Mouse (Mus musculus): ENCODE data around the gene Dclk1. TPM values are rescaled to one million over a fixed set of nuclear protein-coding genes. Genes with fewer than 3 reads are reported as not detected.

Gene Dclk1
- polyA plus RNA-seq, 1 experiment from 2014 or later, result 24.5 TPM

DNA sequence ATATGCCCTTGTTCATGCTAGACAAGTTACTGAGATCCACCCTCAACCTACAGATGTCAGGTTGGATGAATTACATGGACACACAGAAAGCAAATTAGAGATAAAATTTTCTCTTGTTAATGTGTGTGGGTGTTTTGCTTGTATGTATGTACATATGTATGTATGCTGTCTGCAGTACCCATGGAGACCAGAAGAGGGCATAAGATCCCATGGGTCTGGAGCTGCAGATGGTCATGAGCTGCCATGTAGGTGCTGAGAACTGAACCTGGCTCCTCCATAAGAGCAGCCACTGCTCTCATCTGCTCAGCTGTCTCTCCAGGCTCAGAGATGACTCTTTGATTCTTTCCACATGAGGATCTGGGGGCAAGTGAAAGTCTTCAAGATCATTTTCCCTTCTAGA is 89.5 kb downstream of the Dclk1 start:
- Histone ChIP-seq H3K27ac (ENCODE audit: low read depth, low read length) (no peak overlapping the region), H3K27me3 (ENCODE audit: control insufficient read depth, insufficient read depth, low read length) (no peaks in the 10 kb centered on the region), H3K4me3 (ENCODE audit: low read length) (no peak overlapping the region), H3K4me2 (replicated peaks; ENCODE audit: low read depth, low read length) (no peak overlapping the region), H3K9me3 (ENCODE audit: control insufficient read depth, low read length) (0 out of 2 replicates have a peak, but pooled peaks cover 4% of the 10 kb centered on the region), H3K9ac (ENCODE audit: low read depth, low read length) (no peak overlapping the region), H3K36me3 (ENCODE audit: control insufficient read depth, insufficient read depth, low read length) (no peaks in the 10 kb centered on the region), H3K4me1 (ENCODE audit: control insufficient read depth, insufficient read depth, low read length) (no peaks in the 10 kb centered on the region)
- ATAC-seq (ENCODE audit: low FRiP score, low TSS enrichment), result no peak

- Histone ChIP-seq H3K36me3 (ENCODE audit: control insufficient read depth, insufficient read depth, low read length) (no peaks in the 10 kb centered on the region), H3K4me3 (ENCODE audit: low read length) (no peak overlapping the region), H3K9ac (ENCODE audit: low read depth, low read length) (no peak overlapping the region), H3K27ac (ENCODE audit: low read depth, low read length) (no peak overlapping the region), H3K4me1 (ENCODE audit: control insufficient read depth, insufficient read depth, low read length) (no peaks in the 10 kb centered on the region), H3K4me2 (replicated peaks; ENCODE audit: low read depth, low read length) (no peak overlapping the region), H3K9me3 (ENCODE audit: control insufficient read depth, low read length) (0 out of 2 replicates have a peak, but pooled peaks cover 4% of the 10 kb centered on the region), H3K27me3 (ENCODE audit: control insufficient read depth, insufficient read depth, low read length) (no peaks in the 10 kb centered on the region)
- WGBS, result 90% methylated on average over 3 of the region's 3 CpGs
- ATAC-seq (ENCODE audit: low FRiP score, low TSS enrichment), result no peak
Measured at GRCm38 (mm10) chr3:55333511-55333910, 91.3 kb downstream of the Dclk1 start.

- H3K27me3 ChIP-seq (ENCODE audit: control insufficient read depth, insufficient read depth, low read length), result no peaks in the 10 kb centered on the region
- 17% methylated on average over 11 of the region's 11 CpGs for WGBS
- H3K36me3 ChIP-seq (ENCODE audit: control insufficient read depth, insufficient read depth, low read length), result no peaks in the 10 kb centered on the region
- no peak overlapping the region for H3K9ac ChIP-seq (ENCODE audit: low read depth, low read length)
- no peaks in the 10 kb centered on the region for H3K9me3 ChIP-seq (ENCODE audit: control insufficient read depth, low read length)
- peak; percentile 85; the same call in 1 of the 2 replicates for ATAC-seq (ENCODE audit: low FRiP score, low TSS enrichment)
- H3K4me2 ChIP-seq (replicated peaks; ENCODE audit: low read depth, low read length), result no peak overlapping the region
- H3K4me1 ChIP-seq (ENCODE audit: control insufficient read depth, insufficient read depth, low read length), result no peaks in the 10 kb centered on the region
- H3K27ac ChIP-seq (ENCODE audit: low read depth, low read length), result peak overlapping the region; percentile 26; the same call in 1 of the 2 replicates
- H3K4me3 ChIP-seq (ENCODE audit: low read length), result no peak overlapping the region
Measured at GRCm38 (mm10) chr3:55336895-55337294, 94.7 kb downstream of the Dclk1 start.

- no peaks in the 10 kb centered on the region for H3K36me3 ChIP-seq (ENCODE audit: control insufficient read depth, insufficient read depth, low read length)
- H3K9me3 ChIP-seq (ENCODE audit: control insufficient read depth, low read length), result no peaks in the 10 kb centered on the region
- H3K4me3 ChIP-seq (ENCODE audit: low read length), result no peak overlapping the region
- no peak overlapping the region for H3K27ac ChIP-seq (ENCODE audit: low read depth, low read length)
- H3K27me3 ChIP-seq (ENCODE audit: control insufficient read depth, insufficient read depth, low read length), result no peaks in the 10 kb centered on the region
- no peak for ATAC-seq (ENCODE audit: low FRiP score, low TSS enrichment)
- H3K4me1 ChIP-seq (ENCODE audit: control insufficient read depth, insufficient read depth, low read length), result no peaks in the 10 kb centered on the region
- H3K4me2 ChIP-seq (replicated peaks; ENCODE audit: low read depth, low read length), result no peak overlapping the region
- H3K9ac ChIP-seq (ENCODE audit: low read depth, low read length), result no peak overlapping the region
- WGBS, result 76% methylated on average over 7 of the region's 7 CpGs
Measured at GRCm38 (mm10) chr3:55337671-55338070, 95.5 kb downstream of the Dclk1 start.

DNA sequence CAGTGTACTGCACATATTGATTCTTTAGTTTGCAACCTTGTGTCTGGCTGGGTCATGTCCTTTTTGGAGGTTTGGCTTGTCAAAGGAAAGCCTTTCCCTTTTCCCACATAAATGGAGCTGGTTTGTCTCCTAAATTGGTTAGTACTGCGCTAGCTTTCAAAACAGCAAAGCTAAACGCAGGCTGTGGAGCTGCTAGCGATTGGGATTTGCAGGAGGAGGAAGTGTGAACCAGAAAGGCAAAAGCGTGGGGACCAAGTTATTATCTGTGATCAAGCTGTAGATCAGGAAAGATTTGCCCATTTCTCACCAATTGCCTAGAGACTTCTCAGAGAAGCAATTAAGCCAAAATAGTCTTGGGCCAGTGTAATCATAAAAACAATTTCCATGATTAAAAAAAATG is 100.3 kb downstream of the Dclk1 start:
- no peak for ATAC-seq (ENCODE audit: low FRiP score, low TSS enrichment)
- H3K27ac ChIP-seq (ENCODE audit: low read depth, low read length), result no peak overlapping the region
- H3K9ac ChIP-seq (ENCODE audit: low read depth, low read length), result no peak overlapping the region
- no peak overlapping the region for H3K4me3 ChIP-seq (ENCODE audit: low read length)
- 86% methylated on average over 4 of the region's 4 CpGs for WGBS
- H3K4me1 ChIP-seq (ENCODE audit: control insufficient read depth, insufficient read depth, low read length), result peaks cover 3% of the 10 kb centered on the region; the same call in 1 of the 2 replicates
- no peaks in the 10 kb centered on the region for H3K36me3 ChIP-seq (ENCODE audit: control insufficient read depth, insufficient read depth, low read length)
- no peaks in the 10 kb centered on the region for H3K27me3 ChIP-seq (ENCODE audit: control insufficient read depth, insufficient read depth, low read length)
- H3K9me3 ChIP-seq (ENCODE audit: control insufficient read depth, low read length), result no peaks in the 10 kb centered on the region
- no peak overlapping the region for H3K4me2 ChIP-seq (replicated peaks; ENCODE audit: low read depth, low read length)

DNA sequence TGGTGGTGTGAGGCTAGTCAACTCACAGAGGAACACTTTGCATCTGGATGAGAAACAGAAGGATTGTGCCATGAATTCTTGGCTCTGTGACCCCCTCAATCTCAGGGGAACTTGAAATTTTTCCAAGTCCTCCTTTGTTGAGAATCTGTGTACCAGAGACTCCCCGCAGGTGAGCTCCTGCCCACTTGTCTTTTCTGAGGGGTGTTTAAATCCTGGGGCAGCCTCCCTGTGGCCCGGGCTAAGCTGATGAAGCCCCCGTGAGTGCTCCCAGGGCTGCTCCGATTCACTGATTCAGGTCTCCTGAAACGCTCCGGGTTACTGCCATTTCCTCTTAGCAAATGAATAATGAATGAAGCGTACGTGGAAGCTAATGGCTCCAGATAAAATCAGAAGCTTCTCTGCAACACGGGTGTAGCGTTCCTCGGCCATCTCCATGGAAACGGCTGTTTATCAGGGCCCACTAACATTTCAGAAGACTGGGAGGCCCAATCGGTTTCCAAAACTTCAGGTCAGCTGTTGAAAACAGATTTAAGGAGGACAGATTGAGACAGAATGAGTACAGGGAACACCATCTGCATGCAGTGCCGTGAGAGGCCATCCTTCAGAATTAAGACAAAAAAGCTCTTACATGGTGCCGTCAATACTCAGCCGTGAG is 105.3 kb downstream of the Dclk1 start:
- no peaks in the 10 kb centered on the region for H3K9me3 ChIP-seq (ENCODE audit: control insufficient read depth, low read length)
- WGBS, result 30% methylated on average over 16 of the region's 16 CpGs
- peak overlapping the region; percentile 2; the same call in 1 of the 2 replicates for H3K4me3 ChIP-seq (ENCODE audit: low read length)
- no peak overlapping the region for H3K9ac ChIP-seq (ENCODE audit: low read depth, low read length)
- H3K4me1 ChIP-seq (ENCODE audit: control insufficient read depth, insufficient read depth, low read length), result peaks cover 9% of the 10 kb centered on the region; the same call in 1 of the 2 replicates
- no peak overlapping the region; the same call in 1 of the 2 replicates for H3K4me2 ChIP-seq (replicated peaks; ENCODE audit: low read depth, low read length)
- ATAC-seq (ENCODE audit: low FRiP score, low TSS enrichment), result peak; percentile 63; the same call in 1 of the 2 replicates
- no peaks in the 10 kb centered on the region for H3K27me3 ChIP-seq (ENCODE audit: control insufficient read depth, insufficient read depth, low read length)
- no peaks in the 10 kb centered on the region for H3K36me3 ChIP-seq (ENCODE audit: control insufficient read depth, insufficient read depth, low read length)
- H3K27ac ChIP-seq (ENCODE audit: low read depth, low read length), result peak overlapping the region; percentile 42; the same call in 1 of the 2 replicates

- ATAC-seq (ENCODE audit: low FRiP score, low TSS enrichment), result 0 out of 2 replicates have a peak, but pooled peaks have one; percentile 11
- Histone ChIP-seq H3K27ac (ENCODE audit: low read depth, low read length) (peak overlapping the region; percentile 30; the same call in 1 of the 2 replicates), H3K36me3 (ENCODE audit: control insufficient read depth, insufficient read depth, low read length) (no peaks in the 10 kb centered on the region), H3K4me3 (ENCODE audit: low read length) (no peak overlapping the region), H3K9ac (ENCODE audit: low read depth, low read length) (no peak overlapping the region), H3K9me3 (ENCODE audit: control insufficient read depth, low read length) (no peaks in the 10 kb centered on the region), H3K27me3 (ENCODE audit: control insufficient read depth, insufficient read depth, low read length) (no peaks in the 10 kb centered on the region), H3K4me2 (replicated peaks; ENCODE audit: low read depth, low read length) (no peak overlapping the region), H3K4me1 (ENCODE audit: control insufficient read depth, insufficient read depth, low read length) (peaks cover 9% of the 10 kb centered on the region; the same call in 1 of the 2 replicates)
- 83% methylated on average over 5 of the region's 5 CpGs for WGBS
Measured at GRCm38 (mm10) chr3:55348026-55348390, 105.8 kb downstream of the Dclk1 start.

GRCm38 (mm10) chr3:55350194-55350593 is 108.0 kb downstream of the Dclk1 start:
- Histone ChIP-seq H3K4me1 (ENCODE audit: control insufficient read depth, insufficient read depth, low read length) (peaks cover 19% of the 10 kb centered on the region), H3K9me3 (ENCODE audit: control insufficient read depth, low read length) (no peaks in the 10 kb centered on the region), H3K36me3 (ENCODE audit: control insufficient read depth, insufficient read depth, low read length) (no peaks in the 10 kb centered on the region), H3K4me2 (replicated peaks; ENCODE audit: low read depth, low read length) (no peak overlapping the region), H3K9ac (ENCODE audit: low read depth, low read length) (no peak overlapping the region), H3K4me3 (ENCODE audit: low read length) (no peak overlapping the region), H3K27ac (ENCODE audit: low read depth, low read length) (no peak overlapping the region), H3K27me3 (ENCODE audit: control insufficient read depth, insufficient read depth, low read length) (no peaks in the 10 kb centered on the region)
- WGBS, result 74% methylated on average over 2 of the region's 2 CpGs
- ATAC-seq (ENCODE audit: low FRiP score, low TSS enrichment), result no peak

GRCm38 (mm10) chr3:55351281-55352052 is 109.3 kb downstream of the Dclk1 start:
- 77% methylated on average over 13 of the region's 13 CpGs for WGBS
- no peak overlapping the region for H3K4me2 ChIP-seq (replicated peaks; ENCODE audit: low read depth, low read length)
- H3K9ac ChIP-seq (ENCODE audit: low read depth, low read length), result no peak overlapping the region
- peaks cover 19% of the 10 kb centered on the region for H3K4me1 ChIP-seq (ENCODE audit: control insufficient read depth, insufficient read depth, low read length)
- H3K4me3 ChIP-seq (ENCODE audit: low read length), result no peak overlapping the region
- ATAC-seq (ENCODE audit: low FRiP score, low TSS enrichment), result 0 out of 2 replicates have a peak, but pooled peaks have one; percentile 3
- no peaks in the 10 kb centered on the region for H3K27me3 ChIP-seq (ENCODE audit: control insufficient read depth, insufficient read depth, low read length)
- H3K9me3 ChIP-seq (ENCODE audit: control insufficient read depth, low read length), result no peaks in the 10 kb centered on the region
- H3K27ac ChIP-seq (ENCODE audit: low read depth, low read length), result no peak overlapping the region
- no peaks in the 10 kb centered on the region for H3K36me3 ChIP-seq (ENCODE audit: control insufficient read depth, insufficient read depth, low read length)
